Mouse (Mus musculus): Measurements from ENCODE around the gene Safb2.
"Not testable (repeated sequence)": the region's sequence is repeated elsewhere in the genome, so short reads cannot be mapped to it uniquely, and the experiment has no call there.

Safb2 gene

GRCm38 (mm10) chr17:56584257-56585130 is at the start of gene Safb2, which contains the start of gene Safb:
Gene Safb2 (minus strand): TSS chr17:56584585.
Gene Safb (plus strand): TSS chr17:56584825.
- DNase-seq, result peak; percentile 99

- DNase-seq, result no peak
Observed at GRCm38 (mm10) chr17:56634023-56634422, 49.6 kb upstream of the Safb2 start.

- DNase-seq, result no peak
Observed at GRCm38 (mm10) chr17:56631807-56632206, 47.4 kb upstream of the Safb2 start.

- DNase-seq, result not testable (repeated sequence)
Observed at GRCm38 (mm10) chr17:56629800-56630781, 45.7 kb upstream of the Safb2 start.

GRCm38 (mm10) chr17:56627530-56628277 is 43.3 kb upstream of the Safb2 start, which contains the start of gene Catsperd:
Gene Catsperd (plus strand): TSS chr17:56628143.
- peak; percentile 63 for DNase-seq

- DNase-seq, result peak; percentile 98
Observed at GRCm38 (mm10) chr17:56626754-56627470, 42.5 kb upstream of the Safb2 start, which contains the start of gene Lonp1. Gene Lonp1 (minus strand): TSS chr17:56626887.

GRCm38 (mm10) chr17:56626260-56626659 is 41.9 kb upstream of the Safb2 start:
- peak; percentile 54 for DNase-seq

DNA sequence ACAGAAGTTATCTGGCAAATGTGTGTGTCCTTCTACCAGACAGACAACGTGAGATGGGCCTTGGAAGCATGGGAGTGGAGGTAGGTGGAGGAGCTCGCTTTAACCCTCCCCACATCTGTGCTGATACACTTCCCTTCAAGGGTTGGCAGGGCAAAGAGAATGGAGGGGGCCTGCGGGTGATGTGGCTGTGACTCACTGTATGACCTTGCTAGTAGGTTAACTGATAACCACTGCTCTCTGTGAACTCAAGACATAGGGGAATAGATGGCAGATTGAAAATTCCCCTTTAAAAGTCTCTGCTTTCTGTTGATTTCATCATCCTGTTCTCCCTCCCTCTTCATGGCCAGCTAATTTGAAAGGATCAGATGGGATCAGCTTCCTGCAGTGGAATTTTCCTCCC is 41.1 kb upstream of the Safb2 start:
- DNase-seq, result no peak

DNA sequence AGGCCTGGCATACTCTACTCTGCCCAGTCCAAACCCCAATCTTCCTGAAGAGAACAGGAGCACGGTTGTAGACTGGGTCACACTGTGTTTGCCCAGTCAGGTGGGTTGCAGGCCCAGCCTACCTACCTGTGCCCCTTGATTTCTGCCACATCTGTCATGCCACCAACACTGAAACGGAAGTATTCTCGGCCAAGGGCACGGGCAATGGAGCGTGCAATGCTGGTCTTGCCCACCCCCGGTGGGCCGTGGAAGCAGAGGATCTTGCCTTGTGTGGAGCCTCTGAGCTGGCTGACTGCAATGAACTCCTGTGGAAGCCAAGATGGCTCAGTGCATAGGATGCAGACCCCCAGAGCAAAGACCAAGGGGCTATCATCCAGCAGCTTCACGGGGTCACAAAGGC is 33.2 kb upstream of the Safb2 start:
- peak; percentile 11 for DNase-seq

- DNase-seq, result no peak
Observed at GRCm38 (mm10) chr17:56616725-56617124, 32.3 kb upstream of the Safb2 start.

DNA sequence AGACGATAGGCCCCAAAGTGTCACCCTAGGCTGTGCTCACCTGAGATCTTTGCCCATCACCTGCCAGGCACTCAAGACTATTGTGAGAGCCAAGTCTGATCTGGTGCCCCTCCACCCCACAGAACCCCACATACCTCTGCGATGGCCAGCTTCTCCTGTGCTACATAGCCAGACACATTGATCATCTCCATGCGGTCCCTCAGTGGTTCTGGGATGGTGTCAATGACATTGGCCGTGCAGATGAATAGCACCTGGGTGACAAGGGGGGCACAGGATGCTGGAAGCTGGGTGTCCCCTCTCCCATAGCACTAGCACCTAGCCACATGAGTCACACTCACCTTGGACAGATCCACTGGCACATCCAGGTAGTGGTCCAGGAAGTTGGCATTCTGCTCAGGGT is 31.4 kb upstream of the Safb2 start:
- DNase-seq, result peak; percentile 37

DNA sequence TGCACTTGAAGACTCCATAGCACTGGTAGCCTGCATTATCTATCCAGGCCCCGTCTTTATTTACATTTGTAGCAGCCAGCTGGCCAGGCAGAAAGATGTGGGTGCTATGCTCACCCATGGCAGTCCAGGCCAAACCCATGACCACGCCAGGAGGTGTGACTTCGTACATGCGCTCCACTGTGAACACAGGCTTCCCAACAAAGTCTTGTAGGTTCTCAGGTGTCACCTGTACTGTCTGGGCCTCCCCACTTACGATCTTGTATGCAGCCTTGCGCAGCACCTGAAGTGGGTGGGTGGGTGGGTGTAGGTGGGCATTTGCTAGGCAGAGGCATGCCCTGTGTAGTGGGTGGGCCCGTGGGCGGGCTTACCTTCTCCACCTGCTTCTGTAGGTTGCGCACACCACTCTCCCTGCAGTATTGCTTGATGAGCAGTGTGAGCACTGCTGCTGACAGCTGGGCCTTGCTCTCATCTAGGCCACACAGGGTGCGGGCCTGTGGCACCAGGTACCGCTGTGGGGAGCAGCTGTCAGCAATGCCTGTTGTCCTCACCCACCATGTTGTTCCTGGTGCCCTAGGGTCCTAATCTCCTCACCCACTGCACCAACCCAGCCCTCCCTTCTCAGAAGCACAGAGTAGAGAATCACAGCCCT is 30.9 kb upstream of the Safb2 start:
- DNase-seq, result peak; percentile 47

DNA sequence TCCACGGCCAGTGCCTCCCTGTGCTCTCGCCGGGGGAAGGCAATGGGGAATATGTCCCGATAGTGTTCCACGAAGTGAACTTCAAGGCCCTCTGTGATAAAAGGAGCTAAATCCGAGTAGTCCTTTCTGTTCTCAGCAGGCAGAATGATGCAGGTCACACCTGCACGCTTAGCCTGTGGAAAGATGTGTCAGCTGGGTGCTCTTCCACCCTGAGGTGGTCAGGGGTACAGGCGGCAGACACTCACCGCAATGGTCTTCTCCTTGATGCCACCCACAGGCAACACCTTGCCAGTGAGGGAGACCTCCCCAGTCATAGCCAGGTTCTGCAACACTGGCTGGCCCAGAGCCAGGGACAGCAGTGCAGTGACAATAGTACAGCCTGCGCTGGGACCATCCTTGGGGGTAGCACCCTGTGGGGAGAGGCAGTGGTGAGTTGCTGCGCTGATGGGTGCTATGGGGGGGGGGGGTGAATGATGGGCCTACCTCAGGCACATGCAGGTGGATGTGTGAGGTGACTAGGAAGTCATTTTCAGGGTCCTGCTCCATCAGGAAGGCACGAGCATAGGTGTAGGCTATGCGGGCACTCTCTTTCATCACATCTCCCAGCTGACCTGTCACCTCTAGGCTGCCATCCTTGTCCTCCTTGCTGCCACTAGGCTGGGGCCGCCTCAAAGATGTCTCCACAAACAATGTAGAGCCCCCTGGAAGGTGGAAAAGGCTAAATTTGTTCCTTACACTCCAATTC is 30.2 kb upstream of the Safb2 start:
- DNase-seq, result peak; percentile 55

DNA sequence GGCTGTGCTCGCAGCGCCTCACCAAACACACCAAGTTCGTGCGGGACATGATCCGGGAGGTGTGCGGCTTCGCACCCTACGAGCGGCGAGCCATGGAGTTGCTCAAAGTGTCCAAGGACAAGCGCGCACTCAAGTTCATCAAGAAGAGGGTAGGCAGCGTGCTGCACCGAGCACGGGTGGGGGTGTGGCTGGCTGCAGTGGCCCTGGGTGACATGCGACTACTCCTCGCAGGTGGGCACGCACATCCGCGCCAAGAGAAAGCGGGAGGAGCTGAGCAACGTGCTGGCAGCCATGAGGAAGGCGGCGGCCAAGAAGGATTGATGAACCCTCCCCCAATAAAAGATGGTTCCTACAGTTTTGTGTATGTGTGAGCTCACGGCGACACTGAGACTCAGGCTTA is 29.5 kb upstream of the Safb2 start:
- DNase-seq, result peak; percentile 58

GRCm38 (mm10) chr17:56613236-56613844 is 29.0 kb upstream of the Safb2 start, which contains the start of gene Rpl36:
Gene Rpl36 (plus strand): TSS chr17:56613416.
- DNase-seq, result peak; percentile 97

- not testable (repeated sequence) for DNase-seq
Observed at GRCm38 (mm10) chr17:56612565-56612939, 28.2 kb upstream of the Safb2 start.

DNA sequence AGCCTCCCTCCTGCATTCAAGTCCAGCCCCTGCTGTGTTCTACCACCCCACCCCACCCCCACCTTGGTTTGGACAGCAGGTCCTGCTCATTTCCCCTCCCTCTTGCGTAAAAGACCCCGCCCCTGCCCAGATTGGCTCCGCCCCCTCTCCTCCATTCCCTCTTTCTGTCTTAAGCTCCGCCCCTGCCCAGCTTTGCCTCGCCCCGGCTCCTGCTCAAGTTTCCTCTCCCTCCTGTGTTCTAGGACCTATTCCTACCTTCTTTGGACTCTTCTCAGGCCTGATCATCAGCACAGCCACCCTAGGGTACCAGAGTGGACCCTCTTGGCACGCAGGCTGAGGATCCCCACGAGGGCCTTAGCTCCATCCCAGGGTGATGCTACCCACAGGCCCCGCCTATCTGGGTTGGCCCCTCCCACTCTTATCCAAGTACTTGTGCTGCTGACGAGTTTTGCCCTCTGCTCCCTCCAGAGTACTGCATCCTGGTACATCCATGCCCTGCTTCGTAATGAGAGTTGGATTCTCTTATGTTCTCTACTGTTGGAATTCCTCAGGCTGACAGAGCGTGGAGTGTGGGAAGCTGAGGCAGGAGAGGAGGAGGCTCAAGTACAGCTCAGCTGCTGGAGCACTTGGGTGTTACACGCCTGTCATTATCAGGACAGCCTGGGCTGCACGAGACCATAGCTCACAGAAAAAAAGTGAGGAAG is 27.6 kb upstream of the Safb2 start:
- DNase-seq, result peak; percentile 74

GRCm38 (mm10) chr17:56611323-56611722 is 26.9 kb upstream of the Safb2 start:
- DNase-seq, result peak; percentile 64

DNA sequence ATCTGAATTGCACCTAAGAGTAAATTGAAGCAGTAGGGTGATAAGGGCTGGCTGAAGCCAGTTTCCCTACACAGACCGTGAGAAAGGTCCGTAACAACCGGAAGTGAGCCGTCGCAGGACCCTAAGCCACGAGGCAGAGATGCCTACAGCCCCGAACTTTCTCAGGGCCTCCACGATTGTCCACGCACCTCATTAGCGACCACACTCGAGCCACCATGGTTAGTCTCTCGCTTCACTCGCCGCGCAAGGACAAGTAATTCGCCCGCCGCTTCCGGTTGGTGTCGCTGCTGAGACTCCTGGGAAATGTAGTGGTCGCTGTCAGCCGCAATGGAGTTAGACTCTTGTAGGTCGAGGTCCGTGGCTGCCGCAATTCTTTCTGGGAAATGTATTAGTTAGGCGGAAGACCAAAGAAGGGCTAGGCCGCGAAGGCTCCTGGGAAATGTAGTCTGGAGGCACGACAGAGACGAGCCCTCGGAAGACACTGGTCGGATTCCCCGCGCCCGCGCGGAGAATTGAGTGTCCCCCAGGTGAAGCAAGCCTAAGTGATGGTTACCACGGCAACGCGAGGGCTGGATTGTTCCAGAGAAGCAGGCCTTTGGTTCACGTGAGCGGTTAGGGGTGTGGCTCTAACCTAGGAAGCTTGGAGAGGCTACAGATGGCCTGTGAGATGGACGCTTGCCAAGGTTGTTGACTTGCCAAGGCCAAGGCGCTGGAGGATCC is 25.2 kb upstream of the Safb2 start, which contains the start of gene 2410015M20Rik:
2410015M20Rik (minus strand) TSS at position 320 of the 720 bp plus-strand sequence.
- peak; percentile 99 for DNase-seq

All from cerebellum, adult 9-10 months (tissue).